In genomic region chr13:14522906-14523269, GRCm38 (mm10) we compare ENCODE assay signal across 8 mouse cellular contexts. TPM values are rescaled to one million over a fixed set of nuclear protein-coding genes. Genes with fewer than 3 reads are reported as not detected.
DNase-seq lines count a peak whose midpoint lies in the region; ATAC-seq and TF ChIP-seq lines count a peak whose summit lies in the region.
"Had no signal": no experiment of that assay in that cellular context is flagged by ENCODE, and none has a peak within 500 bp of the region (broad histone marks: within the 10 kb centered on the region; RNA-seq: fewer than 3 reads in every experiment).

Hecw1 (minus strand) TSS chr13:14523228.

- peak; percentile 23 for ATAC-seq in G1E (ENCODE audit: extremely low read depth, insufficient number of reproducible peaks, low FRiP score, poor library complexity, severe bottlenecking)
- peak; percentile 92 for ATAC-seq in forebrain, postnatal 0 days
- ATAC-seq in midbrain, embryonic 13.5 days = peak; percentile 91

- H3K9me3 ChIP-seq in E14TG2a.4 (ENCODE audit: low read length) = no peaks in the 10 kb centered on the region
- H3K9me3 ChIP-seq in G1E (replicated peaks) = peaks cover 4% of the 10 kb centered on the region; the same call in 1 of the 2 replicates
- H3K9me3 ChIP-seq in forebrain, postnatal 0 days (ENCODE audit: low read length) = no peaks in the 10 kb centered on the region
- no peaks in the 10 kb centered on the region for H3K9me3 ChIP-seq in midbrain, embryonic 13.5 days

- peaks cover 19% of the 10 kb centered on the region for H3K4me1 ChIP-seq in E14TG2a.4 (replicated peaks; ENCODE audit: low read depth, low read length)
- peaks cover 57% of the 10 kb centered on the region for H3K4me1 ChIP-seq in G1E (ENCODE audit: insufficient read depth, low read depth, low read length)
- peaks cover 8% of the 10 kb centered on the region; the same call in 1 of the 2 replicates for H3K4me1 ChIP-seq in forebrain, postnatal 0 days (ENCODE audit: insufficient read depth)
- H3K4me1 ChIP-seq in midbrain, embryonic 13.5 days (replicated peaks) = peaks cover 23% of the 10 kb centered on the region

- 2% methylated on average over 15 of the region's 15 CpGs for WGBS in forebrain, postnatal 0 days
- WGBS in midbrain, embryonic 13.5 days = 0% methylated on average over 15 of the region's 15 CpGs

- H3K4me3 ChIP-seq in E14TG2a.4 (replicated peaks; ENCODE audit: low read length) (peak within 1 kb of the TSS; percentile 83), G1E (ENCODE audit: low read depth, low read length) (peak within 1 kb of the TSS; percentile 90)
- H3K4me3 ChIP-seq in forebrain, postnatal 0 days (ENCODE audit: low read depth, low read length) = peak within 1 kb of the TSS; percentile 84
- H3K4me3 ChIP-seq in midbrain, embryonic 13.5 days (replicated peaks) = peak within 1 kb of the TSS; percentile 72

- DNase-seq in G1E (ENCODE audit: low spot score) = peak; percentile 44
- peak; percentile 90 for DNase-seq in forebrain, postnatal 0 days
- peak; percentile 31 to 46 for DNase-seq in layer of hippocampus, postnatal 25 days (ENCODE audit: extremely low spot score in 1 of 2, low spot score in 1 of 2)
- no peak for DNase-seq in thymus, postnatal 14 days
- DNase-seq in spleen, adult 12 weeks (ENCODE audit: low spot score) = no peak

- TF ChIP-seq CTCF in E14TG2a.4 (conservative IDR thresholded peaks at IDR 0.05; ENCODE audit: low read length) (no peak), G1E (IDR thresholded peaks at IDR 0.05; ENCODE audit: low read depth, low read length) (no peak)
- TF ChIP-seq CTCF in forebrain, postnatal 0 days (IDR thresholded peaks at IDR 0.05; ENCODE audit: low read depth) = no peak

- H3K27me3 ChIP-seq in E14TG2a.4 (ENCODE audit: insufficient read depth, low read length) (peaks cover 47% of the 10 kb centered on the region), G1E (ENCODE audit: insufficient read depth, low read length) (no peaks in the 10 kb centered on the region)
- no peaks in the 10 kb centered on the region for H3K27me3 ChIP-seq in forebrain, postnatal 0 days (ENCODE audit: insufficient read depth, low read length)
- peaks cover 6% of the 10 kb centered on the region; the same call in 1 of the 2 replicates for H3K27me3 ChIP-seq in midbrain, embryonic 13.5 days

- H3K27ac ChIP-seq in forebrain, postnatal 0 days (ENCODE audit: low read depth, low read length) = peak within 1 kb of the TSS; percentile 97
- peak within 1 kb of the TSS; percentile 93 for H3K27ac ChIP-seq in midbrain, embryonic 13.5 days

- H3K9ac ChIP-seq in forebrain, postnatal 0 days = peak within 1 kb of the TSS; percentile 91
- H3K9ac ChIP-seq in midbrain, embryonic 13.5 days (replicated peaks) = peak within 1 kb of the TSS; percentile 85

- peak within 1 kb of the TSS; percentile 63 for H3K4me2 ChIP-seq in forebrain, postnatal 0 days (ENCODE audit: low read depth)
- peak within 1 kb of the TSS; percentile 70 for H3K4me2 ChIP-seq in midbrain, embryonic 13.5 days (replicated peaks)

- H3K36me3 ChIP-seq in E14TG2a.4 (ENCODE audit: insufficient read depth, low read length) (no peaks in the 10 kb centered on the region), G1E (replicated peaks) (peaks cover 3% of the 10 kb centered on the region)
- no peaks in the 10 kb centered on the region for H3K36me3 ChIP-seq in forebrain, postnatal 0 days (ENCODE audit: insufficient read depth)
- no peaks in the 10 kb centered on the region for H3K36me3 ChIP-seq in midbrain, embryonic 13.5 days

RNA-seq across cellular contexts. Expression of gene Hecw1, which starts in this region (rescaled TPM):
- total RNA-seq in G1E (2014; fragmentation: Nextera tagmentation) = 101 and 107 TPM in 2 replicates
- 30.4 and 40.3 TPM in 2 replicates for total RNA-seq in G1E (2017)
- polyA plus RNA-seq in G1E (2012) = 7.7 and 10.7 TPM in 2 replicates
- total RNA-seq in forebrain, postnatal 0 days (2014; rRNA removed) = 131 and 156 TPM in 2 replicates
- polyA plus RNA-seq in forebrain, postnatal 0 days (2015; fragmentation: Nextera tagmentation; extraction: Ambion mirVana) = 20.3 and 33.6 TPM in 2 replicates
- total RNA-seq in layer of hippocampus, postnatal 25 days (2021) = 10 to 100 TPM; 62.6 to 79.4 TPM
- 32.5 and 34.4 TPM in 2 replicates for polyA plus RNA-seq in midbrain, embryonic 13.5 days (2015; fragmentation: Nextera tagmentation; extraction: Ambion mirVana)
- polyA plus RNA-seq: small intestine, adult 2 months had no signal

Comparison
In these comparisons a context has a peak if more than half of its experiments do, and no peak if none do; other contexts are left out.
1. ATAC-seq: peak in every context shown above with its lines; median percentile 92 in forebrain, postnatal 0 days; 91 in midbrain, embryonic 13.5 days; 23 in G1E.
2. DNase-seq: peak in G1E (single experiment), forebrain, postnatal 0 days (single experiment) and layer of hippocampus, postnatal 25 days (2 of 2); none in thymus, postnatal 14 days (single experiment) and spleen, adult 12 weeks (single experiment).
3. Peak in every context shown above with its lines, with median percentiles within 50 percentile points of each other: H3K4me3 ChIP-seq.